Mouse (Mus musculus) bone marrow macrophage, adult 2 months (primary cell): ENCODE data around the gene Nsun4.

Experiments
- CTCF ChIP-seq: IDR thresholded peaks from 2 replicates; pipeline ENCODE4 v1.5.1; 2012; ENCODE audit warnings: low read depth, mild to moderate bottlenecking, low read length, moderate library complexity
- POLR2A ChIP-seq: IDR thresholded peaks from 2 replicates; pipeline ENCODE4 v1.6.1; 2012; ENCODE audit warnings: mild to moderate bottlenecking, low read depth, low read length, borderline replicate concordance

GRCm38 (mm10) chr4:116057559-116057958 lies 3.9 kb upstream of the Nsun4 start:
- TF ChIP-seq CTCF = no peak
- TF ChIP-seq POLR2A = no peak
